Comparison of ENCODE assay signal across 9 mouse cellular contexts in genomic region chr16:6502219-6502618, GRCm38 (mm10).
DNase-seq lines count a peak whose midpoint lies in the region; ATAC-seq and TF ChIP-seq lines count a peak whose summit lies in the region.
"Had no signal": no experiment of that assay in that cellular context is flagged by ENCODE, and none has a peak within 500 bp of the region (broad histone marks: within the 10 kb centered on the region; RNA-seq: fewer than 3 reads in every experiment).

No protein-coding gene starts in this region.

- no peaks in the 10 kb centered on the region for H3K4me1 ChIP-seq in forebrain, embryonic 11.5 days (replicated peaks; ENCODE audit: control insufficient read depth, insufficient read depth, low read length)
- H3K4me1 ChIP-seq in forebrain, embryonic 16.5 days (replicated peaks; ENCODE audit: control insufficient read depth, insufficient read depth, low read length) = no peaks in the 10 kb centered on the region
- H3K4me1 ChIP-seq in liver, postnatal 0 days (ENCODE audit: insufficient read depth) = no peaks in the 10 kb centered on the region
- no peaks in the 10 kb centered on the region; the same call in 1 of the 2 replicates for H3K4me1 ChIP-seq in cerebellum, adult 2 months (ENCODE audit: control insufficient read depth, insufficient read depth, low read length)
- H3K4me1 ChIP-seq: limb, embryonic 15.5 days had no signal

- H3K4me3 ChIP-seq in forebrain, embryonic 11.5 days (ENCODE audit: low read depth, low read length) = no peak overlapping the region
- H3K4me3 ChIP-seq in forebrain, embryonic 16.5 days (replicated peaks; ENCODE audit: low read length) = no peak overlapping the region
- no peak overlapping the region for H3K4me3 ChIP-seq in liver, postnatal 0 days (ENCODE audit: low read depth, low read length)
- no peak overlapping the region for H3K4me3 ChIP-seq in cerebellum, adult 2 months (replicated peaks; ENCODE audit: insufficient read depth, low read depth, low read length)
- H3K4me3 ChIP-seq: limb, embryonic 15.5 days had no signal

- no peak for ATAC-seq in forebrain, embryonic 11.5 days (replicated peaks; ENCODE audit: low FRiP score)
- ATAC-seq in forebrain, embryonic 16.5 days = no peak
- no peak for ATAC-seq in liver, postnatal 0 days
- no peak for ATAC-seq in inflammation-experienced regulatory T-cells, adult 6 months
- ATAC-seq in monocyte, adult 5-6 weeks (replicated peaks; ENCODE audit: insufficient number of reproducible peaks, low FRiP score, low TSS enrichment, poor library complexity, severe bottlenecking) = no peak

- no peaks in the 10 kb centered on the region for H3K36me3 ChIP-seq in forebrain, embryonic 11.5 days (ENCODE audit: control insufficient read depth, insufficient read depth, low read length)
- H3K36me3 ChIP-seq in forebrain, embryonic 16.5 days (ENCODE audit: control insufficient read depth, insufficient read depth) = no peaks in the 10 kb centered on the region
- no peaks in the 10 kb centered on the region for H3K36me3 ChIP-seq in liver, postnatal 0 days (replicated peaks; ENCODE audit: insufficient read depth, low read length)
- H3K36me3 ChIP-seq: limb, embryonic 15.5 days had no signal

- H3K27me3 ChIP-seq in forebrain, embryonic 11.5 days (ENCODE audit: control insufficient read depth, insufficient read depth, low read length) = no peaks in the 10 kb centered on the region
- no peaks in the 10 kb centered on the region for H3K27me3 ChIP-seq in forebrain, embryonic 16.5 days (replicated peaks; ENCODE audit: control insufficient read depth, insufficient read depth, low read length)
- H3K27me3 ChIP-seq in liver, postnatal 0 days (ENCODE audit: insufficient read depth, low read length) = no peaks in the 10 kb centered on the region
- no peaks in the 10 kb centered on the region for H3K27me3 ChIP-seq in cerebellum, adult 2 months (ENCODE audit: control insufficient read depth, insufficient read depth, low read length)
- H3K27me3 ChIP-seq: limb, embryonic 15.5 days had no signal

- WGBS in forebrain, embryonic 11.5 days = 22% methylated on average over 8 of the region's 8 CpGs
- WGBS in forebrain, embryonic 16.5 days = 20% methylated on average over 8 of the region's 8 CpGs
- 29% methylated on average over 8 of the region's 8 CpGs for WGBS in liver, postnatal 0 days (ENCODE audit: insufficient replicate concordance)
- WGBS in cerebellum, adult 2 months = 33% methylated on average over 8 of the region's 8 CpGs

- no peak overlapping the region for H3K27ac ChIP-seq in forebrain, embryonic 11.5 days (ENCODE audit: low read depth, low read length)
- no peak overlapping the region for H3K27ac ChIP-seq in forebrain, embryonic 16.5 days (ENCODE audit: low read length)
- H3K27ac ChIP-seq in liver, postnatal 0 days (ENCODE audit: low read depth) = no peak overlapping the region
- no peak overlapping the region for H3K27ac ChIP-seq in cerebellum, adult 2 months (ENCODE audit: insufficient read depth, low read length)
- H3K27ac ChIP-seq: limb, embryonic 15.5 days had no signal

- no peak overlapping the region for H3K9ac ChIP-seq in forebrain, embryonic 11.5 days (ENCODE audit: low read length)
- no peak overlapping the region for H3K9ac ChIP-seq in forebrain, embryonic 16.5 days (replicated peaks; ENCODE audit: low read depth, low read length)
- H3K9ac ChIP-seq in liver, postnatal 0 days (replicated peaks) = no peak overlapping the region
- H3K9ac ChIP-seq: limb, embryonic 15.5 days had no signal

- no peaks in the 10 kb centered on the region for H3K9me3 ChIP-seq in forebrain, embryonic 11.5 days (ENCODE audit: control insufficient read depth, low read length)
- H3K9me3 ChIP-seq in forebrain, embryonic 16.5 days (ENCODE audit: control insufficient read depth, low read length) = no peaks in the 10 kb centered on the region
- H3K9me3 ChIP-seq in liver, postnatal 0 days (ENCODE audit: low read length) = no peaks in the 10 kb centered on the region
- H3K9me3 ChIP-seq: limb, embryonic 15.5 days had no signal

- no peak for TF ChIP-seq POLR2A in cerebellum, adult 2 months (IDR thresholded peaks at IDR 0.05; ENCODE audit: borderline replicate concordance, insufficient read depth, low read length)

- DNase-seq in forebrain, embryonic 11.5 days (ENCODE audit: low spot score) = peak; percentile 64
- DNase-seq in liver, postnatal 0 days = no peak
- DNase-seq in liver = no peak
- peak; percentile 46 to 48 for DNase-seq in cerebellum, adult 2 months
- peak; percentile 4 for DNase-seq in induced T-regulatory cell, adult 2 months (ENCODE audit: low read depth)

- no peak overlapping the region for H3K4me2 ChIP-seq in forebrain, embryonic 11.5 days (ENCODE audit: low read depth, low read length, severe bottlenecking)
- no peak overlapping the region for H3K4me2 ChIP-seq in forebrain, embryonic 16.5 days (ENCODE audit: low read length)
- H3K4me2 ChIP-seq in liver, postnatal 0 days (ENCODE audit: low read depth, low read length) = no peak overlapping the region
- H3K4me2 ChIP-seq: limb, embryonic 15.5 days had no signal

- TF ChIP-seq CTCF in liver, postnatal 0 days (IDR thresholded peaks at IDR 0.05; ENCODE audit: low read depth) = peak; percentile 57
- peak; percentile 66 for TF ChIP-seq CTCF in cerebellum, adult 2 months (IDR thresholded peaks at IDR 0.05; ENCODE audit: borderline replicate concordance, insufficient read depth, low read depth, low read length)

- TF ChIP-seq EP300 in liver, postnatal 0 days (IDR thresholded peaks at IDR 0.05; ENCODE audit: low read depth) = no peak

Comparison
In these comparisons a context has a peak if more than half of its experiments do, and no peak if none do; other contexts are left out.
1. DNase-seq: peak in forebrain, embryonic 11.5 days (single experiment), cerebellum, adult 2 months (2 of 2) and induced T-regulatory cell, adult 2 months (single experiment); none in liver, postnatal 0 days (single experiment) and liver (single experiment).